Mouse (Mus musculus): ENCODE results near the gene Pla2g2d.

The Pla2g2d gene

GRCm38 (mm10) chr4:138786141-138786540 is 10.6 kb downstream of the Pla2g2d start:
- TF ChIP-seq POU5F1 (IDR thresholded peaks at IDR 0.05; ENCODE audit: borderline replicate concordance, low read length) (no peak), CTCF (conservative IDR thresholded peaks at IDR 0.05; ENCODE audit: low read length) (no peak), NANOG (IDR thresholded peaks at IDR 0.05; ENCODE audit: borderline replicate concordance, low read length) (no peak)
- H3K4me1 ChIP-seq (replicated peaks; ENCODE audit: low read depth, low read length): peaks cover 19% of the 10 kb centered on the region
- H3K27me3 ChIP-seq (ENCODE audit: insufficient read depth, low read length): peaks cover 11% of the 10 kb centered on the region; the same call in 1 of the 2 replicates
- no peaks in the 10 kb centered on the region for H3K36me3 ChIP-seq (ENCODE audit: insufficient read depth, low read length)
- H3K4me3 ChIP-seq (replicated peaks; ENCODE audit: low read length): no peak overlapping the region
- H3K9me3 ChIP-seq (ENCODE audit: low read length): no peaks in the 10 kb centered on the region

GRCm38 (mm10) chr4:138788381-138788780 is 12.8 kb downstream of the Pla2g2d start:
- no peak for TF ChIP-seq POU5F1 (IDR thresholded peaks at IDR 0.05; ENCODE audit: borderline replicate concordance, low read length)
- TF ChIP-seq NANOG (IDR thresholded peaks at IDR 0.05; ENCODE audit: borderline replicate concordance, low read length): no peak
- TF ChIP-seq CTCF (conservative IDR thresholded peaks at IDR 0.05; ENCODE audit: low read length): no peak
- H3K4me3 ChIP-seq (replicated peaks; ENCODE audit: low read length): no peak overlapping the region
- no peaks in the 10 kb centered on the region for H3K9me3 ChIP-seq (ENCODE audit: low read length)
- H3K36me3 ChIP-seq (ENCODE audit: insufficient read depth, low read length): no peaks in the 10 kb centered on the region
- H3K4me1 ChIP-seq (replicated peaks; ENCODE audit: low read depth, low read length): peaks cover 26% of the 10 kb centered on the region
- H3K27me3 ChIP-seq (ENCODE audit: insufficient read depth, low read length): peaks cover 11% of the 10 kb centered on the region; the same call in 1 of the 2 replicates

GRCm38 (mm10) chr4:138791452-138791851 is 15.9 kb downstream of the Pla2g2d start:
- TF ChIP-seq NANOG (IDR thresholded peaks at IDR 0.05; ENCODE audit: borderline replicate concordance, low read length) (no peak), POU5F1 (IDR thresholded peaks at IDR 0.05; ENCODE audit: borderline replicate concordance, low read length) (no peak), CTCF (conservative IDR thresholded peaks at IDR 0.05; ENCODE audit: low read length) (no peak)
- Histone ChIP-seq H3K9me3 (ENCODE audit: low read length) (peaks cover 22% of the 10 kb centered on the region), H3K36me3 (ENCODE audit: insufficient read depth, low read length) (no peaks in the 10 kb centered on the region), H3K27me3 (ENCODE audit: insufficient read depth, low read length) (peaks cover 11% of the 10 kb centered on the region; the same call in 1 of the 2 replicates), H3K4me3 (replicated peaks; ENCODE audit: low read length) (no peak overlapping the region), H3K4me1 (replicated peaks; ENCODE audit: low read depth, low read length) (peaks cover 42% of the 10 kb centered on the region)

GRCm38 (mm10) chr4:138792599-138792998 is 17.1 kb downstream of the Pla2g2d start:
- Histone ChIP-seq H3K36me3 (ENCODE audit: insufficient read depth, low read length) (no peaks in the 10 kb centered on the region), H3K4me1 (replicated peaks; ENCODE audit: low read depth, low read length) (peaks cover 53% of the 10 kb centered on the region), H3K9me3 (ENCODE audit: low read length) (peaks cover 22% of the 10 kb centered on the region), H3K4me3 (replicated peaks; ENCODE audit: low read length) (no peak overlapping the region), H3K27me3 (ENCODE audit: insufficient read depth, low read length) (peaks cover 11% of the 10 kb centered on the region; the same call in 1 of the 2 replicates)
- TF ChIP-seq NANOG (IDR thresholded peaks at IDR 0.05; ENCODE audit: borderline replicate concordance, low read length) (no peak), CTCF (conservative IDR thresholded peaks at IDR 0.05; ENCODE audit: low read length) (no peak), POU5F1 (IDR thresholded peaks at IDR 0.05; ENCODE audit: borderline replicate concordance, low read length) (no peak)

- Histone ChIP-seq H3K36me3 (ENCODE audit: insufficient read depth, low read length) (no peaks in the 10 kb centered on the region), H3K4me3 (replicated peaks; ENCODE audit: low read length) (no peak overlapping the region), H3K4me1 (replicated peaks; ENCODE audit: low read depth, low read length) (peaks cover 59% of the 10 kb centered on the region), H3K9me3 (ENCODE audit: low read length) (peaks cover 22% of the 10 kb centered on the region), H3K27me3 (ENCODE audit: insufficient read depth, low read length) (peaks cover 5% of the 10 kb centered on the region; the same call in 1 of the 2 replicates)
- TF ChIP-seq POU5F1 (IDR thresholded peaks at IDR 0.05; ENCODE audit: borderline replicate concordance, low read length): no peak
- no peak for TF ChIP-seq NANOG (IDR thresholded peaks at IDR 0.05; ENCODE audit: borderline replicate concordance, low read length)
- TF ChIP-seq CTCF (conservative IDR thresholded peaks at IDR 0.05; ENCODE audit: low read length): no peak; the same call in 1 of the 2 replicates
Observed at GRCm38 (mm10) chr4:138793276-138793675, 17.7 kb downstream of the Pla2g2d start.

GRCm38 (mm10) chr4:138794344-138794743 is 18.8 kb downstream of the Pla2g2d start:
- TF ChIP-seq NANOG (IDR thresholded peaks at IDR 0.05; ENCODE audit: borderline replicate concordance, low read length): peak; percentile 94
- no peak for TF ChIP-seq CTCF (conservative IDR thresholded peaks at IDR 0.05; ENCODE audit: low read length)
- Histone ChIP-seq H3K4me3 (replicated peaks; ENCODE audit: low read length) (no peak overlapping the region), H3K36me3 (ENCODE audit: insufficient read depth, low read length) (no peaks in the 10 kb centered on the region), H3K4me1 (replicated peaks; ENCODE audit: low read depth, low read length) (peaks cover 63% of the 10 kb centered on the region), H3K9me3 (ENCODE audit: low read length) (peaks cover 22% of the 10 kb centered on the region), H3K27me3 (ENCODE audit: insufficient read depth, low read length) (0 out of 2 replicates have a peak, but pooled peaks cover 3% of the 10 kb centered on the region)

- Histone ChIP-seq H3K9me3 (ENCODE audit: low read length) (peaks cover 22% of the 10 kb centered on the region), H3K36me3 (ENCODE audit: insufficient read depth, low read length) (peaks cover under 1% of the 10 kb centered on the region; the same call in 1 of the 2 replicates), H3K4me3 (replicated peaks; ENCODE audit: low read length) (no peak overlapping the region), H3K4me1 (replicated peaks; ENCODE audit: low read depth, low read length) (peaks cover 74% of the 10 kb centered on the region), H3K27me3 (ENCODE audit: insufficient read depth, low read length) (no peaks in the 10 kb centered on the region)
- TF ChIP-seq CTCF (conservative IDR thresholded peaks at IDR 0.05; ENCODE audit: low read length): no peak
- TF ChIP-seq NANOG (IDR thresholded peaks at IDR 0.05; ENCODE audit: borderline replicate concordance, low read length): no peak
- TF ChIP-seq POU5F1 (IDR thresholded peaks at IDR 0.05; ENCODE audit: borderline replicate concordance, low read length): no peak
Observed at GRCm38 (mm10) chr4:138796513-138797216, 21.1 kb downstream of the Pla2g2d start.

- Histone ChIP-seq H3K36me3 (ENCODE audit: insufficient read depth, low read length) (peaks cover 5% of the 10 kb centered on the region), H3K27me3 (ENCODE audit: insufficient read depth, low read length) (no peaks in the 10 kb centered on the region), H3K9me3 (ENCODE audit: low read length) (peaks cover 22% of the 10 kb centered on the region), H3K4me1 (replicated peaks; ENCODE audit: low read depth, low read length) (peaks cover 70% of the 10 kb centered on the region), H3K4me3 (replicated peaks; ENCODE audit: low read length) (no peak overlapping the region)
- no peak for TF ChIP-seq POU5F1 (IDR thresholded peaks at IDR 0.05; ENCODE audit: borderline replicate concordance, low read length)
- no peak for TF ChIP-seq CTCF (conservative IDR thresholded peaks at IDR 0.05; ENCODE audit: low read length)
- TF ChIP-seq NANOG (IDR thresholded peaks at IDR 0.05; ENCODE audit: borderline replicate concordance, low read length): no peak
Observed at GRCm38 (mm10) chr4:138797217-138797570, 21.7 kb downstream of the Pla2g2d start.

Measured in E14TG2a.4 (cell line).